Mouse (Mus musculus) R1 (cell line): ENCODE measurements around the gene Zfp954.

Experiments
- DNase-seq: peaks from one replicate; pipeline ENCODE4 v3.0.0-alpha.2; 2018; ENCODE audit warnings: low read depth, low spot score

Gene Zfp954

GRCm38 (mm10) chr7:7120921-7121601 is at the start of gene Zfp954:
TSS of gene Zfp954 (minus strand) at chr7:7121488.
- peak; percentile 93 for DNase-seq

DNA sequence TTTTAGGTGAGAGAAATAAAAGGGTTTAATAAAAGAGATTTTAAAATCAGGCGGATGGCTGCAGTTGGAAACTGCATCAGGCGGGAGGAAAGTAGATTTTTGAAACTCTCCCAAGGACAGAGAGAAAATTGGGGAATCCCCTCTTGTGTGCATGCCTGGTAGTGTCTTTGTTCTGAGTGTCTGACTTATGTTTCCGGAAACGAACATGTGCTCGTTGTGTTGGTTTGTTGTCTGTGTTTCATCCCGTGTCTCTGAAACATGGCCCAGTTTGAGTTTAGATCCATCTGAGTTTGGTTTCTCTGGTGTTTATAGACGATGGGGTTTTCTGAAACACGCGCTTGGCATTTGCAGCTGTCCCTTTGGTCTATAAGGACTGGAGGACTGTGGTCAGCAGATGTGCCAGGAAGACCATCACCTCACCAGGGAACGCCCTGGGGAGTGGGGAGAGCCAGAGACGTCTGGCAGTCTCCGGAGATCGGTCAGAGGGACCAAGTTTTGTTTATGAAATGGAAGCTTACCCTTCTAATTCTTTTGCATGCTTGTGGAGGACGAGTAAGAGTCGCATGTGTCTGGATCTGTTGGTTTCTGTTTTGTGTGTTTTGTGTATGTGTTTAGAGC is 24.8 kb upstream of the Zfp954 start:
- DNase-seq = no peak

- no peak for DNase-seq
Observed at GRCm38 (mm10) chr7:7144215-7144614, 22.9 kb upstream of the Zfp954 start.

- DNase-seq = peak; percentile 77
Observed at GRCm38 (mm10) chr7:7136379-7136866, 15.1 kb upstream of the Zfp954 start, which contains the start of gene Zfp773. TSS of gene Zfp773 (minus strand) at chr7:7136755.

DNA sequence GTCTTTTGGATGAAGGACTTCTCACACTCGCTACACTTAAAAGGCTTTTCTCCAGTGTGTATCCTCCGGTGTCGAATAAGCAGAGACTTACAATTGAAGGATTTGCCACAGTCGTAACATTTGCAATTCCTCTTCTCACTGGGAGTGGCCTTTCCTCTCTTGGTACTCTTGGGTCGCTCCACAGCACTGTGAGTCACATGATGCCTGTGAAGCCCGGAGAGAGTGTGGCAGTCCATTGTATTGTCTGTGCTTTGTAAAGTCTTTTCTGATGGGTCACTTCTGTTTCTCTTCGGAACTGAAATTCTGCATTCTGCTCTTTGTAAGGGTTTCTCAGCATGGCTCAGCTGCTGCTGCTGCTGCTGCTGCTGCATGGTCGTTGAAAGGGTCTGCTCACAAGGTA is 11.5 kb upstream of the Zfp954 start:
- DNase-seq = peak; percentile 83

- DNase-seq = peak; percentile 66
Observed at GRCm38 (mm10) chr7:7130491-7131124, 9.3 kb upstream of the Zfp954 start.

- no peak for DNase-seq
Observed at GRCm38 (mm10) chr7:7121602-7121980, 303 bp upstream of the Zfp954 start.

GRCm38 (mm10) chr7:7118441-7118840 is 2.8 kb downstream of the Zfp954 start:
- no peak for DNase-seq

- DNase-seq = peak; percentile 79
Observed at GRCm38 (mm10) chr7:7108501-7108900, 12.8 kb downstream of the Zfp954 start.
